Mouse (Mus musculus) C2C12 (cell line): Measurements from ENCODE around the gene Zfp385b.

Source experiments
- CEBPB ChIP-seq: IDR thresholded peaks from one replicate; pipeline ENCODE4 v1.6.1; 2011; ENCODE audit warnings: low read depth, mild to moderate bottlenecking, control low read depth, moderate library complexity
- CTCF ChIP-seq: IDR thresholded peaks from one replicate; pipeline ENCODE4 v1.5.1; 2011; ENCODE audit not compliant: control insufficient read depth, insufficient read depth, insufficient read length
- FOSL1 ChIP-seq: IDR thresholded peaks from one replicate; pipeline ENCODE4 v1.8.0; 2011; ENCODE audit warnings: mild to moderate bottlenecking, low read length; ENCODE audit not compliant: poor library complexity, insufficient read depth, severe bottlenecking
- MAX ChIP-seq: IDR thresholded peaks from one replicate; pipeline ENCODE4 v1.6.1; 2011; ENCODE audit warnings: mild to moderate bottlenecking, control low read depth
- MYOD1 ChIP-seq: IDR thresholded peaks from one replicate; pipeline ENCODE4 v1.6.1; 2011; ENCODE audit warnings: low read depth; ENCODE audit not compliant: control insufficient read depth, insufficient read length
- USF1 ChIP-seq: IDR thresholded peaks from one replicate; pipeline ENCODE4 v1.6.1; 2011; ENCODE audit warnings: low read depth, mild to moderate bottlenecking, control low read depth, moderate library complexity

DNA sequence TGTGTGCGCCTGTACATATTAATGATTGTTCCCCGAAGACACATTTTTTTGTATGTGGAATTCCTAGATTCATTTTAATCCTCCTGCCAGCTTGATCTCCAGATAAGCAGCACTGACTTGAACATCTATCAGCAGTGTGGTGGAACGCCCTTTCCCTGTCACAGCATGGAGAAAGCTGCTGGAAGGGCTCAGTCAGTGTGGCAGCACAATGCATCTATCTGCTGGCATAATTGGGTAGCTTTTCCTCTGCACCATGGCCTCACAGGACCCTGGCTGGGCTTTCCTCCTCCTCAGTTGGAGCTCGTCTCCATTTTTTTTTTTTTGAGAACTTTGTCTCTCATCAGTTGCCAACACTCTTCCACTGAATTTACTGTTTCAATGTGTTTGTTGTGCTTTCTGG, 77.1 kb downstream of the Zfp385b start:
- TF ChIP-seq CTCF (no peak), CEBPB (no peak), FOSL1 (no peak), MAX (no peak), USF1 (no peak), MYOD1 (no peak)
